ENCODE assay signal across 25 mouse cellular contexts in the genomic region with DNA sequence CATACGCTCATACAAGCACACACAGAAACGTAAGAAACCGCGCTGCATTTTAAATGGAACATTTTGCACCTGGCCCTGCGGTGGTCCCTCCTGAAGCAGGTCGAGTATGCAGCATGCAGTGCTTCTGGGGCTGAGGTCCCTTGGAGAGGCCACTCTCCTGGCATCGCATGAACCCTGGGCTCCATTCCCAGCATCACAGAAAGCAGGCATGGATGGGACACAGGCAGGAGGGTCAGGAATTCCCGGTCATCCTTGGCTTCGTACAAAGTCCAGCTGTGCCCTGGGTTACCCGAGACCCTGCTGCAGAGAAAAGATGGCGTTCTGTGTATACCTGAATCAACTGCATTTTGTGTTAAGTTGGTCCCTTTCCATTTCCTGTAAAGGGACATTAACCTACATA. TPM values are rescaled to one million over a fixed set of nuclear protein-coding genes. Genes with fewer than 3 reads are reported as not detected.
DNase-seq lines count a peak whose midpoint lies in the region; ATAC-seq and TF ChIP-seq lines count a peak whose summit lies in the region.
"Had no signal": no experiment of that assay in that cellular context is flagged by ENCODE, and none has a peak within 500 bp of the region (broad histone marks: within the 10 kb centered on the region; RNA-seq: fewer than 3 reads in every experiment).

No protein-coding gene starts in this region.

- H3K4me2 ChIP-seq in forebrain, embryonic 16.5 days (ENCODE audit: low read length), result no peak overlapping the region
- H3K4me2 ChIP-seq in forebrain, embryonic 14.5 days (ENCODE audit: low read length), result no peak overlapping the region
- no peak overlapping the region for H3K4me2 ChIP-seq in liver, postnatal 0 days (ENCODE audit: low read depth, low read length)
- H3K4me2 ChIP-seq: embryonic facial prominence, embryonic 12.5 days; heart, embryonic 12.5 days; intestine, embryonic 15.5 days; liver, embryonic 13.5 days; lung, embryonic 15.5 days; stomach, embryonic 15.5 days had no signal

- H3K36me3 ChIP-seq in forebrain, embryonic 16.5 days (ENCODE audit: control insufficient read depth, insufficient read depth), result no peaks in the 10 kb centered on the region
- H3K36me3 ChIP-seq in forebrain, embryonic 14.5 days (ENCODE audit: control insufficient read depth, insufficient read depth, low read length), result 0 out of 2 replicates have a peak, but pooled peaks cover 3% of the 10 kb centered on the region
- no peaks in the 10 kb centered on the region for H3K36me3 ChIP-seq in liver, adult 2 months (ENCODE audit: control insufficient read depth, insufficient read depth, low read length)
- H3K36me3 ChIP-seq in liver, postnatal 0 days (replicated peaks; ENCODE audit: insufficient read depth, low read length), result no peaks in the 10 kb centered on the region
- H3K36me3 ChIP-seq in limb, embryonic 10.5 days, result peaks cover 33% of the 10 kb centered on the region
- H3K36me3 ChIP-seq: G1E; intestine, embryonic 15.5 days; liver, embryonic 13.5 days; lung, embryonic 15.5 days; stomach, embryonic 15.5 days had no signal

- no peak overlapping the region for H3K9ac ChIP-seq in forebrain, embryonic 16.5 days (replicated peaks; ENCODE audit: low read depth, low read length)
- no peak overlapping the region for H3K9ac ChIP-seq in forebrain, embryonic 14.5 days (ENCODE audit: low read length)
- no peak overlapping the region for H3K9ac ChIP-seq in liver, adult 2 months (ENCODE audit: low read depth, low read length)
- no peak overlapping the region for H3K9ac ChIP-seq in liver, postnatal 0 days (replicated peaks)
- H3K9ac ChIP-seq: embryonic facial prominence, embryonic 12.5 days; heart, embryonic 12.5 days; intestine, embryonic 15.5 days; liver, embryonic 13.5 days; lung, embryonic 15.5 days; stomach, embryonic 15.5 days had no signal

- no peak for DNase-seq in forebrain, embryonic 14.5 days (ENCODE audit: low spot score)
- peak; percentile 44 for DNase-seq in kidney, adult 18-20 months
- DNase-seq in kidney, postnatal 10 days, result no peak
- peak; percentile 43 for DNase-seq in liver, adult 2 months (ENCODE audit: extremely low read depth, low read depth, low spot score)
- no peak for DNase-seq in liver, postnatal 0 days
- no peak for DNase-seq in limb, embryonic 10.5 days (ENCODE audit: low spot score)
- no peak for DNase-seq in embryo, embryonic 11 days
- DNase-seq: adrenal gland, postnatal 14 days; cerebellum, adult 9-11 months; gastrocnemius, adult 2 months; left cerebral cortex, postnatal 4 days; liver, embryonic 13.5 days; lung, postnatal 4 days; retina, postnatal 1 day; thymus, adult 18-20 months had no signal

- H3K9me3 ChIP-seq in forebrain, embryonic 16.5 days (ENCODE audit: control insufficient read depth, low read length), result no peaks in the 10 kb centered on the region
- H3K9me3 ChIP-seq in forebrain, embryonic 14.5 days (replicated peaks; ENCODE audit: control insufficient read depth, low read length), result no peaks in the 10 kb centered on the region
- H3K9me3 ChIP-seq in liver, postnatal 0 days (ENCODE audit: low read length), result no peaks in the 10 kb centered on the region
- H3K9me3 ChIP-seq in limb, embryonic 10.5 days (replicated peaks), result no peaks in the 10 kb centered on the region
- H3K9me3 ChIP-seq: embryonic facial prominence, embryonic 12.5 days; heart, embryonic 12.5 days; intestine, embryonic 15.5 days; liver, embryonic 13.5 days; lung, embryonic 15.5 days; stomach, embryonic 15.5 days had no signal

- H3K27ac ChIP-seq in forebrain, embryonic 16.5 days (ENCODE audit: low read length), result peak overlapping the region; percentile 38; the same call in 1 of the 2 replicates
- H3K27ac ChIP-seq in forebrain, embryonic 14.5 days (ENCODE audit: low read depth, low read length), result no peak overlapping the region
- no peak overlapping the region for H3K27ac ChIP-seq in liver, adult 2 months (replicated peaks; ENCODE audit: insufficient read depth, low read depth, low read length)
- no peak overlapping the region for H3K27ac ChIP-seq in liver, postnatal 0 days (ENCODE audit: low read depth)
- 0 out of 2 replicates have a peak overlapping the region, but pooled peaks have one; percentile 25 for H3K27ac ChIP-seq in limb, embryonic 10.5 days
- H3K27ac ChIP-seq: embryonic facial prominence, embryonic 12.5 days; intestine, embryonic 15.5 days; liver, embryonic 13.5 days; lung, embryonic 15.5 days; stomach, embryonic 15.5 days had no signal

- no peak overlapping the region for H3K4me3 ChIP-seq in forebrain, embryonic 16.5 days (replicated peaks; ENCODE audit: low read length)
- no peak overlapping the region for H3K4me3 ChIP-seq in forebrain, embryonic 14.5 days (ENCODE audit: low read depth, low read length)
- no peak overlapping the region for H3K4me3 ChIP-seq in liver, adult 2 months (ENCODE audit: insufficient read depth, low read depth, low read length)
- H3K4me3 ChIP-seq in liver, postnatal 0 days (ENCODE audit: low read depth, low read length), result no peak overlapping the region
- no peak overlapping the region for H3K4me3 ChIP-seq in limb, embryonic 10.5 days
- H3K4me3 ChIP-seq: embryonic facial prominence, embryonic 12.5 days; erythroblast, embryonic 14.5 days; gastrocnemius, adult 2 months; heart, embryonic 12.5 days; intestine, embryonic 15.5 days; liver, embryonic 13.5 days; lung, embryonic 15.5 days; stomach, embryonic 15.5 days had no signal

- H3K79me2 ChIP-seq in liver, adult 2 months (ENCODE audit: control insufficient read depth, insufficient read depth, low read length), result no peaks in the 10 kb centered on the region

- no peak for TF ChIP-seq EP300 in liver, postnatal 0 days (IDR thresholded peaks at IDR 0.05; ENCODE audit: low read depth)

- no peaks in the 10 kb centered on the region for H3K27me3 ChIP-seq in forebrain, embryonic 16.5 days (replicated peaks; ENCODE audit: control insufficient read depth, insufficient read depth, low read length)
- no peaks in the 10 kb centered on the region for H3K27me3 ChIP-seq in forebrain, embryonic 14.5 days (replicated peaks; ENCODE audit: control insufficient read depth, insufficient read depth, low read length)
- no peaks in the 10 kb centered on the region for H3K27me3 ChIP-seq in liver, adult 2 months (ENCODE audit: control insufficient read depth, insufficient read depth, low read length)
- H3K27me3 ChIP-seq in liver, postnatal 0 days (ENCODE audit: insufficient read depth, low read length), result no peaks in the 10 kb centered on the region
- H3K27me3 ChIP-seq in limb, embryonic 10.5 days (ENCODE audit: low read depth, poor library complexity, severe bottlenecking), result no peaks in the 10 kb centered on the region
- H3K27me3 ChIP-seq: embryonic facial prominence, embryonic 12.5 days; heart, embryonic 12.5 days; intestine, embryonic 15.5 days; liver, embryonic 13.5 days; lung, embryonic 15.5 days; stomach, embryonic 15.5 days had no signal

- WGBS in forebrain, embryonic 16.5 days, result 80% methylated on average over 11 of the region's 11 CpGs
- 85% methylated on average over 11 of the region's 11 CpGs for WGBS in forebrain, embryonic 14.5 days
- WGBS in liver, adult 2 months, result 58% methylated on average over 11 of the region's 11 CpGs
- WGBS in liver, postnatal 0 days (ENCODE audit: insufficient replicate concordance), result 75% methylated on average over 11 of the region's 11 CpGs
- WGBS in limb, embryonic 10.5 days, result 89% methylated on average over 11 of the region's 11 CpGs

- ATAC-seq in forebrain, embryonic 16.5 days, result no peak
- ATAC-seq in forebrain, embryonic 14.5 days, result no peak
- ATAC-seq in liver, postnatal 0 days, result no peak
- ATAC-seq: intestine, embryonic 15.5 days; midbrain, embryonic 16.5 days had no signal

- no peak for TF ChIP-seq CTCF in liver, adult 2 months (IDR thresholded peaks at IDR 0.05; ENCODE audit: low read depth, low read length)
- no peak for TF ChIP-seq CTCF in liver, postnatal 0 days (IDR thresholded peaks at IDR 0.05; ENCODE audit: low read depth)

- H3K4me1 ChIP-seq in forebrain, embryonic 16.5 days (replicated peaks; ENCODE audit: control insufficient read depth, insufficient read depth, low read length), result peaks cover 65% of the 10 kb centered on the region
- H3K4me1 ChIP-seq in forebrain, embryonic 14.5 days (ENCODE audit: control insufficient read depth, insufficient read depth, low read length), result peaks cover 31% of the 10 kb centered on the region
- peaks cover 15% of the 10 kb centered on the region for H3K4me1 ChIP-seq in liver, adult 2 months (ENCODE audit: control insufficient read depth, insufficient read depth, low read length)
- H3K4me1 ChIP-seq in liver, postnatal 0 days (ENCODE audit: insufficient read depth), result peaks cover 20% of the 10 kb centered on the region
- peaks cover 66% of the 10 kb centered on the region for H3K4me1 ChIP-seq in limb, embryonic 10.5 days

- no peak for TF ChIP-seq POLR2A in liver, adult 2 months (IDR thresholded peaks at IDR 0.05; ENCODE audit: extremely low read depth, insufficient read depth, low read length)

RNA-seq across cellular contexts. Expression of a gene that starts 7.1 kb away (rescaled TPM):
- polyA plus RNA-seq in forebrain, embryonic 16.5 days (2015; fragmentation: Nextera tagmentation; extraction: Ambion mirVana), result 327 and 349 TPM in 2 replicates
- 182 and 257 TPM in 2 replicates for polyA plus RNA-seq in forebrain, embryonic 14.5 days (2014; fragmentation: Nextera tagmentation; extraction: Ambion mirVana)
- 0.81 and 0.92 TPM in 2 replicates for total RNA-seq in liver, adult 2 months (2014; rRNA removed)
- polyA plus RNA-seq in liver, adult 2 months (2012; rRNA removed), result 1.9 and 3.0 TPM in 2 replicates
- 7.9 and 9.2 TPM in 2 replicates for polyA plus RNA-seq in liver, postnatal 0 days (2015; fragmentation: Nextera tagmentation; extraction: Ambion mirVana)
- 121 and 126 TPM in 2 replicates for polyA plus RNA-seq in limb, embryonic 10.5 days (2016; fragmentation: Nextera tagmentation; extraction: Ambion mirVana)

RNA-seq across cellular contexts. Expression of a gene that starts 9.7 kb away (rescaled TPM):
- 0.36 and 0.62 TPM in 2 replicates for polyA plus RNA-seq in forebrain, embryonic 16.5 days (2015; fragmentation: Nextera tagmentation; extraction: Ambion mirVana)
- 0.37 TPM in 1 of 2 replicates, not detected in the other for polyA plus RNA-seq in forebrain, embryonic 14.5 days (2014; fragmentation: Nextera tagmentation; extraction: Ambion mirVana)
- not detected in 2 replicates for total RNA-seq in liver, adult 2 months (2014; rRNA removed)
- polyA plus RNA-seq in liver, adult 2 months (2012; rRNA removed), result not detected in 2 replicates
- polyA plus RNA-seq in liver, postnatal 0 days (2015; fragmentation: Nextera tagmentation; extraction: Ambion mirVana), result 5.0 and 7.2 TPM in 2 replicates
- 0.19 TPM in 1 of 2 replicates, not detected in the other for polyA plus RNA-seq in limb, embryonic 10.5 days (2016; fragmentation: Nextera tagmentation; extraction: Ambion mirVana)
- total RNA-seq: adrenal gland, postnatal 14 days; gastrocnemius, adult 2 months had no signal
- polyA plus RNA-seq: G1E; intestine, embryonic 15.5 days had no signal

RNA-seq across cellular contexts. Expression of a gene that starts 20.3 kb away (rescaled TPM):
- 0.48 and 1.2 TPM in 2 replicates for polyA plus RNA-seq in forebrain, embryonic 16.5 days (2015; fragmentation: Nextera tagmentation; extraction: Ambion mirVana)
- 0.41 and 0.51 TPM in 2 replicates for polyA plus RNA-seq in forebrain, embryonic 14.5 days (2014; fragmentation: Nextera tagmentation; extraction: Ambion mirVana)
- total RNA-seq in liver, adult 2 months (2014; rRNA removed), result 0.18 and 0.40 TPM in 2 replicates
- polyA plus RNA-seq in liver, adult 2 months (2012; rRNA removed), result 0.16 and 0.51 TPM in 2 replicates
- polyA plus RNA-seq in liver, postnatal 0 days (2015; fragmentation: Nextera tagmentation; extraction: Ambion mirVana), result 1.00 and 1.3 TPM in 2 replicates
- polyA plus RNA-seq in limb, embryonic 10.5 days (2016; fragmentation: Nextera tagmentation; extraction: Ambion mirVana), result 0.60 TPM in 1 of 2 replicates, not detected in the other
- total RNA-seq: gastrocnemius, adult 2 months; hematopoietic stem cell, adult 5-6 weeks had no signal
- polyA plus RNA-seq: erythroblast, embryonic 14.5 days; G1E had no signal

RNA-seq across cellular contexts. Expression of a gene that starts 23.4 kb away (rescaled TPM):
- 1.1 and 1.4 TPM in 2 replicates for polyA plus RNA-seq in forebrain, embryonic 16.5 days (2015; fragmentation: Nextera tagmentation; extraction: Ambion mirVana)
- polyA plus RNA-seq in forebrain, embryonic 14.5 days (2014; fragmentation: Nextera tagmentation; extraction: Ambion mirVana), result 0.58 and 0.96 TPM in 2 replicates
- 0.09 and 0.27 TPM in 2 replicates for total RNA-seq in liver, adult 2 months (2014; rRNA removed)
- polyA plus RNA-seq in liver, adult 2 months (2012; rRNA removed), result 0.18 and 0.60 TPM in 2 replicates
- 0.36 and 0.63 TPM in 2 replicates for polyA plus RNA-seq in liver, postnatal 0 days (2015; fragmentation: Nextera tagmentation; extraction: Ambion mirVana)
- 1.8 and 2.3 TPM in 2 replicates for polyA plus RNA-seq in limb, embryonic 10.5 days (2016; fragmentation: Nextera tagmentation; extraction: Ambion mirVana)

RNA-seq across cellular contexts. Expression of a gene that starts 33.8 kb away (rescaled TPM):
- polyA plus RNA-seq in forebrain, embryonic 16.5 days (2015; fragmentation: Nextera tagmentation; extraction: Ambion mirVana), result 85.8 and 87.2 TPM in 2 replicates
- polyA plus RNA-seq in forebrain, embryonic 14.5 days (2014; fragmentation: Nextera tagmentation; extraction: Ambion mirVana), result 60.6 and 75.7 TPM in 2 replicates
- 7.6 and 11.7 TPM in 2 replicates for total RNA-seq in liver, adult 2 months (2014; rRNA removed)
- polyA plus RNA-seq in liver, adult 2 months (2012; rRNA removed), result 65.1 and 70.6 TPM in 2 replicates
- polyA plus RNA-seq in liver, postnatal 0 days (2015; fragmentation: Nextera tagmentation; extraction: Ambion mirVana), result 28.2 and 34.1 TPM in 2 replicates
- 141 and 151 TPM in 2 replicates for polyA plus RNA-seq in limb, embryonic 10.5 days (2016; fragmentation: Nextera tagmentation; extraction: Ambion mirVana)

Comparison
In these comparisons a context has a peak if more than half of its experiments do, and no peak if none do; other contexts are left out.
1. H3K27ac ChIP-seq: peak in forebrain, embryonic 16.5 days (single experiment) and limb, embryonic 10.5 days (single experiment); none in forebrain, embryonic 14.5 days (single experiment), liver, adult 2 months (single experiment) and liver, postnatal 0 days (single experiment).
2. DNase-seq: peak in kidney, adult 18-20 months (single experiment) and liver, adult 2 months (single experiment); none in forebrain, embryonic 14.5 days (single experiment), kidney, postnatal 10 days (single experiment), liver, postnatal 0 days (single experiment), limb, embryonic 10.5 days (single experiment) and embryo, embryonic 11 days (single experiment).
3. RNA of a gene that starts 7.1 kb away (polyA plus RNA-seq): 327 to 349 TPM in forebrain, embryonic 16.5 days, 182 to 257 TPM in forebrain, embryonic 14.5 days and 121 to 126 TPM in limb, embryonic 10.5 days; 7.9 to 9.2 TPM in liver, postnatal 0 days and 1.9 to 3.0 TPM in liver, adult 2 months; every median in the first group is over 10 times any median in the second.